Mouse (Mus musculus) embryonic stem cell, embryonic (primary cell): ENCODE measurements around the gene Tmco2.
"Not testable (repeated sequence)": the region's sequence is repeated elsewhere in the genome, so short reads cannot be mapped to it uniquely, and the experiment has no call there.

Experiments
- CTCF ChIA-PET, 4 experiments: fragments of 300-600 bp in 2 of 4; fragments of 350-600 bp in 2 of 4; sonication (Branson Sonifier 250); formaldehyde crosslinking; loops; one replicate each; lab custom pipeline; 2022; ENCODE audit warnings: inconsistent platforms in 2 of 4; lab: Charles Lee
- POLR2A ChIA-PET, 4 experiments: fragments of 300-600 bp in 2 of 4; fragments of 350-600 bp in 2 of 4; sonication (Branson Sonifier 250); formaldehyde crosslinking; loops; one replicate each; lab custom pipeline; 2022; ENCODE audit warnings: antibody characterized with exemption in 4 of 4, inconsistent platforms in 1 of 4; lab: Charles Lee

The Tmco2 gene

GRCm38 (mm10) chr4:121109126-121109525 is at the start of gene Tmco2:
Gene Tmco2, minus strand, starts transcription at chr4:121109226.
- POLR2A ChIA-PET: interaction anchor here in 1 of 4 experiments (2.6 kb wide), 1 partner anchor 12 kb away, joined by 12 read pairs; the partner anchor contains the start of gene Zmpste24
- CTCF ChIA-PET: interaction anchor here in 2 of 4 experiments (0.6 to 1.0 kb wide), 2 partner anchors 93 to 243 kb away, joined by 3 read pairs; partner anchors contain the start of gene Smap2 (in 1 of the 2)

DNA sequence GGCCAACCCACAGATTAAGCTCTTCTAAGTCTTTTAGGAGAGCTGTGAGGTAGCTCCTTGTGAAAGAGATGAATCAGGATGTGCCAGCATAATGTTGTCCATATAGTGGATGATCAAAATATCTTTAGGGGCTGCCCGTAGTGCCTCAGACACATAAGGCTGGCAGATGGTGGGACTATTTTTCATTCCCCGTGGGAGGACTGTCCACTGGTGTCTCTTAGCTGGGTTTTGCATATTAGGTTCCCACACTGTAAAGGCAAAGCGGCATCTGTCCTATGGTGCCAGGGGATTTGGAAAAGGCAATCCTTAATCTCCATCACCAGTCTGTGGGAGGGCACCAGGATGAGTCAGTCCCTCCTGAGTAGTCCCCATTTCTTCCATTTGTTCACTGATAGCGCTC is 5.7 kb downstream of the Tmco2 start:
- CTCF ChIA-PET: interaction anchor here in 1 of 4 experiments (0.5 kb wide), 1 partner anchor 31 kb away, joined by 4 read pairs; no protein-coding TSS in a partner anchor

GRCm38 (mm10) chr4:121097650-121098378 is 11.2 kb downstream of the Tmco2 start, which contains the start of gene Zmpste24:
Gene Zmpste24, minus strand, starts transcription at chr4:121098241.
- POLR2A ChIA-PET: interaction anchor here in 3 of 4 experiments (0.6 to 2.5 kb wide), 8 partner anchors 12 to 1974 kb away, joined by 3 to 12 read pairs (median 4); partner anchors contain the start of genes Smap2 (in 1 of the 3) and Tmco2 (in 1 of the 3)
- CTCF ChIA-PET: interaction anchor here in 1 of 4 experiments (0.6 kb wide), 1 partner anchor 135 kb away, joined by 3 read pairs; no protein-coding TSS in a partner anchor

More for the DNA sequence above, 5.7 kb downstream of the Tmco2 start:
- POLR2A ChIA-PET: interaction anchor here in 1 of 4 experiments (0.6 kb wide), 1 partner anchor 477 kb away, joined by 4 read pairs; no protein-coding TSS in a partner anchor

GRCm38 (mm10) chr4:121090211-121090610 is 18.8 kb downstream of the Tmco2 start:
- ChIA-PET CTCF (no interaction called here), POLR2A (interaction anchor here in 1 of 4 experiments (0.7 to 1.4 kb wide), 2 partner anchors 9 to 106 kb away, joined by 3 to 7 read pairs; no protein-coding TSS in a partner anchor)

DNA sequence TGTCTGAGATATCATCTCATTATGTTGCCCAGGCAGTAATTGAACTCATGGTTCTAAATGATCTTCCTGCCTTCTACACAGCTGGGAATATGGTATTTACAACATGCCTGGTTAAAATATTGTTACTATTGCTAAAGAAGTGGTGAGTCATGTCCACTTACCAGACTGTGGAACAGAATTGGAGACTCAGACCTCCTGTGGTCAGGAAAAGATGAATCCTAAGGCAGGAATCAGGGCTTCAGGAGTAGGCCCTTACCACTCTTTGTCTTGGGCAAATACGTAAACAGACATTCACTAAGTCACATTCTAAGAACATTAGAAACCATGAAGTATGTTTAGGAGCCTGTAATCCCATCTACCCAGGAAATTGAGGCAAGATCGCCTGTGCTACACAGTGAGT is 20.3 kb downstream of the Tmco2 start:
- POLR2A ChIA-PET: interaction anchor here in 1 of 4 experiments (0.6 kb wide), 1 partner anchor 137 kb away, joined by 3 read pairs; the partner anchor contains the start of gene Zfp69
- CTCF ChIA-PET: no interaction called here

GRCm38 (mm10) chr4:121084506-121084905 is 24.5 kb downstream of the Tmco2 start:
- POLR2A ChIA-PET: interaction anchor here in 1 of 4 experiments (0.8 to 1.7 kb wide), 2 partner anchors 10 to 14 kb away, joined by 3 to 5 read pairs; no protein-coding TSS in a partner anchor
- CTCF ChIA-PET: no interaction called here

DNA sequence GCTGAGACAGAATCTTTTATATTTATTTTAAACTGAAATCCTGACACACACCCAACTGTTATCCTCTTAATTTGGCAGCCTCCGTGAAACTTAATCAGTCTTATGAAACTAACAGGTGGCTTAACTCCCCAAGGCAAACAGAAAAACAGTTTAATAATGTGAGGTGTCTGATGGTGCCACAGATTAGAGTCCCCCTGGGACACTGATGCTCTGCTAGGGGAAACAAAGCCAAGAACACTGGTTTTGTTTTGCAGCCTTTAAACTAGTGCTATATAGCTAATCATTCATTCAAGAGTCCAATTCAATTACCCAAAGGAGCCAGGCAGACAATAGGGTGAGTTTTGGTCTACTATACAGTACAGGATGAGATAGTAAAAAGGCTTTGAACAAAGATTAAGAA is 28.6 kb downstream of the Tmco2 start:
- CTCF ChIA-PET: no interaction called here
- POLR2A ChIA-PET: interaction anchor here in 1 of 4 experiments (1.1 to 1.9 kb wide), 2 partner anchors 10 to 28 kb away, joined by 3 to 7 read pairs; no protein-coding TSS in a partner anchor

- POLR2A ChIA-PET: no interaction called here
- CTCF ChIA-PET: no interaction called here
Measured at GRCm38 (mm10) chr4:121077915-121078646, 30.9 kb downstream of the Tmco2 start.

DNA sequence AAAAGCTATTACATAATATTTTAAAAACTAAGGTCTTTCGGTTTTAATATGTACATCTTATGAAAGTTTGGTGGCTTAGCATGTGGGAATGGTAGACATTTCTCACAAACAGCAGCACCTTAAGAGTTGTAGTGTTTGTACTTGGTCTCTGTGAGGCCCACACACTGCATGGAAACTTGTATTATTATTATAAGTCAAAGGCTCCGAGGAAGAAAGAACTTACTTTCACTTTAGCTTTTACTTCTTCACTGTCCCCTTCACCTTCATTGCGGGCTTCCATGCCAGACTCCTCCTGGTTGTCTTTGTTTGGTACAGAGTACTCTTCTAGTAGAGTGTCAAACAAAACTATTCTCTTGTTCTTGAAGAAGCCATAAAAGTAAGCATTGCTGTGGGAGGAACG is 34.8 kb downstream of the Tmco2 start:
- CTCF ChIA-PET: interaction anchor here in 1 of 4 experiments (0.6 kb wide), 1 partner anchor 16 kb away, joined by 3 read pairs; no protein-coding TSS in a partner anchor
- POLR2A ChIA-PET: interaction anchor here in 1 of 4 experiments (1.2 to 1.4 kb wide), 2 partner anchors 11 to 13 kb away, joined by 4 to 5 read pairs; no protein-coding TSS in a partner anchor

DNA sequence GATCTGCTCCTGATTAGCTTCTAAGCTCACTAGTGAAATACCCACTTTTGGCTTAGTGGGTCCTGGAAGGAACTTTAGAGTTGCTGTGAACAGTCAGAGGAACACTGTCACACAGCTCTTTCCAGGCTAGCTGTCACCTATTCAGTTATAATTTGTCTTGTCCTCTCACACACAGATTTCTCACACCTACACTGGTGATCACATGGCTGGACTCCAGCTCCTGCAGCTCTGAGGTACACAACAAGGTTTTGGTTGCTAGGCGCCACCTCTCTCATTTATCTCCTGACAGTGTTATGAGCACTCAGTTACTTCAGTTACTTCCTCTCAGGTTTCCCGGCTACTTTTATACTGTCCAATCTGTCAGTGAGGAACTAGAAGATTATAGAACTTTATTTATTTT is 43.7 kb downstream of the Tmco2 start:
- ChIA-PET POLR2A (interaction anchor here in 1 of 4 experiments (0.8 kb wide), 1 partner anchor 23 kb away, joined by 5 read pairs; no protein-coding TSS in a partner anchor), CTCF (no interaction called here)

DNA sequence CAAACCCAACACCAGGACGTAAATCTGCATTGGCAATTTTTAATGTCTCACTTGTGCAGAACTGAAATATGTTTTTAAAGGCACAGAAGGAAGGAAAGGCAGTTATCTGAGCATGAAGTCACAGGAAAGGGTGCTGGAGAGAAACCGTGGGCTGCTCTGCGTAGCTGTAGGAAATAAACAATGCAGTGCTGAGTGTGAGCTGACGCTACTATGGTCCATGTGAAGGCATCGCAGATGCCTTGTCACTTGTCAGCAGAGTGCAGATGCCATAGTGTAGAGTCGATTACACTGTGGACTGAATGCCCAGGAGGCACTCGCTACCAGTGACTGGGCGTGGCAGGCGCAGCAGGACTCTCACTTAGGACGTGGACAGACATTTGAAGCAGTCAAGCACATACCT is 49.8 kb downstream of the Tmco2 start:
- CTCF ChIA-PET, POLR2A ChIA-PET: not testable (repeated sequence)

DNA sequence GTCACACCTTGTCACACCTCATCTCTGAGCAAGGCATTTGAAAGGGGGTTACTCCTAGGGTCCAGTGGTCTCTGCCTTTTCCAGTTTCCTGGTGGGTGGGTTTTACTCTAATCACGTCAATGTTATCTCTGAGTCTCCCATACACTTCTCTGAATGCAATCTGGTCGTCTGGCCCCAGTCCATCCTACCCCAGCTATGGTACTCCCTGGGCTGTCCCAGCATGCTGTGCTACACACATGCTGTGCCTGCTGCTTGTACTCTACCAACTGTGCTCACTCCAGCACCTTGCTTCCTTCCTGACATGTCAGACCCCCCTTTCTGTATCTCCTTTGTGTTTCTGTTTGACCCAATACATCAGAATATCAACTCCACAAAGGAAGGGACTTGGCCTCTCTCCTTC is 52.0 kb downstream of the Tmco2 start:
- ChIA-PET CTCF (interaction anchor here (0.6 to 2.5 kb wide), 14 partner anchors 9 to 176 kb away, joined by 3 to 21 read pairs (median 5); partner anchors contain the start of gene Col9a2 (in 1 of the 4)), POLR2A (interaction anchor here in 3 of 4 experiments (1.2 to 1.5 kb wide), 4 partner anchors 13 to 30 kb away, joined by 3 to 5 read pairs (median 5); no protein-coding TSS in a partner anchor)

DNA sequence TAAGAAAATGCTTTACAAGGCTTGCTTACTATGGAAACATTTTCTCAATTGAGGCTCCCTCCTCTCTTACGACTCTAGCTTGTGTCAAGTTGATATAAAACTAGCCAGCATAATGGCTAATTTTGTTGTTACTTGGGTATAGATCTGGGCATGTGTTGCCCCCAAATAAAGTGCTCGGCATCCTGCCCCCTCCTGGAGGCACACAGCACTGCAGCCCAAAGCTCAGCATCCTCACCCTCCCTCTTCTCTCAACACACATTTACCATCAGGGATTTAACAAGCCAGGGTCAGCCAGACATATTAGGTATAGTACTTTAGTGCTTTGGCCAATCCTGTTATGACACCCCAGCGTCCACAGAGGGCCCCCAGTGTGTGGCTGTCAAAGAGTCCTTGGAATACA is 52.7 kb downstream of the Tmco2 start:
- POLR2A ChIA-PET: interaction anchor here (0.6 to 2.6 kb wide), 13 partner anchors 11 to 168 kb away, joined by 3 to 17 read pairs (median 3); partner anchors contain the start of genes Exo5 (in 1 of the 4) and Smap2 (in 1 of the 4)
- CTCF ChIA-PET: interaction anchor here (0.5 to 2.5 kb wide), 22 partner anchors 10 to 1932 kb away, joined by 3 to 21 read pairs (median 4); partner anchors contain the start of genes Col9a2 (in 2 of the 4) and Smap2 (in 1 of the 4)
